Mouse (Mus musculus): ENCODE results near the gene Lcn9. TPM values are rescaled to one million over a fixed set of nuclear protein-coding genes. Genes with fewer than 3 reads are reported as not detected.

The Lcn9 gene
- polyA plus RNA-seq, 1 experiment from 2014 or later: not detected

GRCm38 (mm10) chr2:25836291-25836690, 13.3 kb downstream of the Lcn9 start:
- no peaks in the 10 kb centered on the region for H3K9me3 ChIP-seq (ENCODE audit: control insufficient read depth, low read length)
- 54% methylated on average over 5 of the region's 5 CpGs for WGBS
- peak; percentile 65; the same call in 1 of the 2 replicates for ATAC-seq (ENCODE audit: low read depth)
- no peak overlapping the region for H3K4me2 ChIP-seq (ENCODE audit: low read depth, low read length)
- no peaks in the 10 kb centered on the region for H3K27me3 ChIP-seq (ENCODE audit: control insufficient read depth, insufficient read depth, low read length)
- H3K9ac ChIP-seq (replicated peaks; ENCODE audit: low read depth, low read length): no peak overlapping the region
- H3K4me3 ChIP-seq (ENCODE audit: low read depth, low read length): no peak overlapping the region
- no peaks in the 10 kb centered on the region for H3K36me3 ChIP-seq (ENCODE audit: control insufficient read depth, insufficient read depth, low read length)
- no peak overlapping the region for H3K27ac ChIP-seq (ENCODE audit: low read depth, low read length)
- H3K4me1 ChIP-seq (ENCODE audit: control insufficient read depth, insufficient read depth, low read length): no peaks in the 10 kb centered on the region

DNA sequence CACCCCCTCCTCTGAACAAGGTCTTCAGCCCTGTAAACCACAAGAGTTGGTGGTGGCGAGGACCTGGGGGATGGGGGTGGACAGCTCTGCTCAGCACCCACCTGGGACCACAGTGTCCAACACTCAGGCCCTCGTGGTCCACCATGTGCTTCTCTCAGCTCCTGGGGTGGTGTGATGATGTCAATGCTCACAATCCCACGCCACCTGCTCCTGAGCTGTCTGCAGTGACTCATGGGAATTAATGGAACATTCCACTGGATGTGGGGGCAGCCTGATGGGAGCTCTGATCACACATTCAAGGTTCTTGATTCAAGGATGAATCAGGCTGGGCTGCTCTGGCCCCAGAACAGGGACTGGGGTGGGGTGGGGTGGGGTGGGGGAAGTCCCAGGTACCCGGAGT, 19.2 kb downstream of the Lcn9 start:
- no peak overlapping the region for H3K9ac ChIP-seq (replicated peaks; ENCODE audit: low read depth, low read length)
- H3K4me3 ChIP-seq (ENCODE audit: low read depth, low read length): no peak overlapping the region
- no peaks in the 10 kb centered on the region for H3K36me3 ChIP-seq (ENCODE audit: control insufficient read depth, insufficient read depth, low read length)
- H3K27me3 ChIP-seq (ENCODE audit: control insufficient read depth, insufficient read depth, low read length): no peaks in the 10 kb centered on the region
- no peaks in the 10 kb centered on the region for H3K4me1 ChIP-seq (ENCODE audit: control insufficient read depth, insufficient read depth, low read length)
- no peak overlapping the region for H3K27ac ChIP-seq (ENCODE audit: low read depth, low read length)
- ATAC-seq (ENCODE audit: low read depth): no peak
- H3K4me2 ChIP-seq (ENCODE audit: low read depth, low read length): no peak overlapping the region
- H3K9me3 ChIP-seq (ENCODE audit: control insufficient read depth, low read length): no peaks in the 10 kb centered on the region
- 76% methylated on average over 4 of the region's 4 CpGs for WGBS

GRCm38 (mm10) chr2:25842758-25843157, 19.8 kb downstream of the Lcn9 start:
- Histone ChIP-seq H3K9me3 (ENCODE audit: control insufficient read depth, low read length) (no peaks in the 10 kb centered on the region), H3K4me2 (ENCODE audit: low read depth, low read length) (no peak overlapping the region), H3K27ac (ENCODE audit: low read depth, low read length) (no peak overlapping the region), H3K4me1 (ENCODE audit: control insufficient read depth, insufficient read depth, low read length) (no peaks in the 10 kb centered on the region), H3K4me3 (ENCODE audit: low read depth, low read length) (no peak overlapping the region), H3K27me3 (ENCODE audit: control insufficient read depth, insufficient read depth, low read length) (no peaks in the 10 kb centered on the region), H3K9ac (replicated peaks; ENCODE audit: low read depth, low read length) (no peak overlapping the region), H3K36me3 (ENCODE audit: control insufficient read depth, insufficient read depth, low read length) (no peaks in the 10 kb centered on the region)
- no peak for ATAC-seq (ENCODE audit: low read depth)
- WGBS: 67% methylated on average over 1 of the region's 1 CpGs

GRCm38 (mm10) chr2:25844097-25844496, 21.1 kb downstream of the Lcn9 start:
- H3K27me3 ChIP-seq (ENCODE audit: control insufficient read depth, insufficient read depth, low read length): no peaks in the 10 kb centered on the region
- H3K4me2 ChIP-seq (ENCODE audit: low read depth, low read length): no peak overlapping the region
- 90% methylated on average over 3 of the region's 3 CpGs for WGBS
- ATAC-seq (ENCODE audit: low read depth): no peak
- no peak overlapping the region for H3K27ac ChIP-seq (ENCODE audit: low read depth, low read length)
- no peaks in the 10 kb centered on the region for H3K9me3 ChIP-seq (ENCODE audit: control insufficient read depth, low read length)
- H3K9ac ChIP-seq (replicated peaks; ENCODE audit: low read depth, low read length): no peak overlapping the region
- no peaks in the 10 kb centered on the region for H3K36me3 ChIP-seq (ENCODE audit: control insufficient read depth, insufficient read depth, low read length)
- H3K4me1 ChIP-seq (ENCODE audit: control insufficient read depth, insufficient read depth, low read length): no peaks in the 10 kb centered on the region
- H3K4me3 ChIP-seq (ENCODE audit: low read depth, low read length): no peak overlapping the region

DNA sequence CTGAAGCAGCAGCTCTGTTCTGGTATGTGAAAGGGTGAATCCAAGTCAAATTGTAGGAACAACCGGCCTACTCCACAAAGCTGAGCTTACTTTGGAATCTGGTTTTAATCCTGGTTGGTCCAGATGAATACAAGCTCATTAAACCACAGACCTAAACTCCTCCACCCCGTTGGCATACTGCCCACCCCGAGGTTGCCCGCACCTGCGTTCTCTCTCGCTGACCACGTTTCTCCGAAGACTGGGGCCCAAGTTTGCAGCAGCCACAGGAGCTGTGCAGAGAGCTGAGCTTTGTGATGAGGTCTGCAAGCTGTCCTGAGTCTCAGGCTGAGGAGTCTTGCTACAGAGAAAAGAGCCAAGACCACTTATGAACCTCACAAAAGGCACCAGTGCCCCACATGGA, 23.6 kb downstream of the Lcn9 start:
- no peak overlapping the region for H3K27ac ChIP-seq (ENCODE audit: low read depth, low read length)
- no peak overlapping the region for H3K4me2 ChIP-seq (ENCODE audit: low read depth, low read length)
- H3K4me1 ChIP-seq (ENCODE audit: control insufficient read depth, insufficient read depth, low read length): no peaks in the 10 kb centered on the region
- WGBS: 82% methylated on average over 8 of the region's 8 CpGs
- H3K9me3 ChIP-seq (ENCODE audit: control insufficient read depth, low read length): no peaks in the 10 kb centered on the region
- no peak for ATAC-seq (ENCODE audit: low read depth)
- H3K4me3 ChIP-seq (ENCODE audit: low read depth, low read length): no peak overlapping the region
- H3K36me3 ChIP-seq (ENCODE audit: control insufficient read depth, insufficient read depth, low read length): no peaks in the 10 kb centered on the region
- no peak overlapping the region for H3K9ac ChIP-seq (replicated peaks; ENCODE audit: low read depth, low read length)
- no peaks in the 10 kb centered on the region for H3K27me3 ChIP-seq (ENCODE audit: control insufficient read depth, insufficient read depth, low read length)

DNA sequence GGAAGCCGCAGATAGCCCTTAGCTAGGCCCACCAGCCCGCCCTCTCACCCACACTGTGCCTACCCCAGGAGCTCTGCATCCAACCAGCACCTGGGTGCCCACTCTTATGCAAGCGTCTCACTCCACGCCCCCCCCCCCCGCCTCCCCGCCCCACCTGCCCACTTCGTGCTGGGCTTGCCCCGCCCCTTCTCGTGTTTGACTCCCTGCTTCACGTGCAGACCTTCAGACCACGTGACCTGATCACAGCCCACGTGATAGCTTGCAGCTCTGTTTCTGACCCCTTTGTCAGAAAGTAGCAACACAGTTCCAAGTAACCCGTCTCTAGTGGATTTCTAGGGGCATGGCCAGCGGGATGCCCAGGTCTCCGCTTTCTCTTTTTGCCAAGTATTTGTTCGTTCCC, 24.3 kb downstream of the Lcn9 start, which contains the start of gene Sohlh1:
TSS of gene Sohlh1 (minus strand) at position 23 of the 400 bp plus-strand sequence.
- no peaks in the 10 kb centered on the region for H3K36me3 ChIP-seq (ENCODE audit: control insufficient read depth, insufficient read depth, low read length)
- ATAC-seq (ENCODE audit: low read depth): no peak
- H3K27me3 ChIP-seq (ENCODE audit: control insufficient read depth, insufficient read depth, low read length): no peaks in the 10 kb centered on the region
- no peak within 1 kb of the TSS for H3K9ac ChIP-seq (replicated peaks; ENCODE audit: low read depth, low read length)
- 78% methylated on average over 12 of the region's 16 CpGs for WGBS
- no peak within 1 kb of the TSS for H3K4me2 ChIP-seq (ENCODE audit: low read depth, low read length)
- no peak within 1 kb of the TSS for H3K27ac ChIP-seq (ENCODE audit: low read depth, low read length)
- H3K9me3 ChIP-seq (ENCODE audit: control insufficient read depth, low read length): no peaks in the 10 kb centered on the region
- H3K4me1 ChIP-seq (ENCODE audit: control insufficient read depth, insufficient read depth, low read length): no peaks in the 10 kb centered on the region
- H3K4me3 ChIP-seq (ENCODE audit: low read depth, low read length): no peak within 1 kb of the TSS

DNA sequence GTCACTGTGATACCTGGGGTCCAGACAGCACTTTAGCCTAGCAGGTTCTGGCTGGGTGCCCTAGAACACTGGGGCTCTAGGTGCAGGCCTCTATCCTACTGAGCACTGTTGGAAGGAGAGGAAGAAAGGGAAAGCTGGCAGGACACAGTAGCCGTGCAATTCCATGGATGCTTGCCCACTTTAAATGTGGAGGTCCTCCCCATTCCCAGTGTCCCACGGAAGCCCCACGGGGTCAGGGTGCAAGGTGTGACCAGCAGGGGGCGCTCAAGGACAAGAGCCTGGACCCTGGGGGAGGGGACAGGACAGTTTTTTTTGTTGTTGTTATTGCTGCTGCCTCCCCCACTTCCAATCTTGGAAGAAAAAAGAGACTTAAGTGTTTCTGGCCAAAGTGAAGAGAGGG, 27.4 kb downstream of the Lcn9 start:
- Histone ChIP-seq H3K4me3 (ENCODE audit: low read depth, low read length) (no peak overlapping the region), H3K36me3 (ENCODE audit: control insufficient read depth, insufficient read depth, low read length) (no peaks in the 10 kb centered on the region), H3K9ac (replicated peaks; ENCODE audit: low read depth, low read length) (no peak overlapping the region), H3K27me3 (ENCODE audit: control insufficient read depth, insufficient read depth, low read length) (no peaks in the 10 kb centered on the region), H3K9me3 (ENCODE audit: control insufficient read depth, low read length) (no peaks in the 10 kb centered on the region), H3K27ac (ENCODE audit: low read depth, low read length) (no peak overlapping the region), H3K4me2 (ENCODE audit: low read depth, low read length) (no peak overlapping the region), H3K4me1 (ENCODE audit: control insufficient read depth, insufficient read depth, low read length) (no peaks in the 10 kb centered on the region)
- ATAC-seq (ENCODE audit: low read depth): no peak
- 17% methylated on average over 4 of the region's 4 CpGs for WGBS

- WGBS: 45% methylated on average over 3 of the region's 3 CpGs
- no peak; the same call in 1 of the 2 replicates for ATAC-seq (ENCODE audit: low read depth)
Measured at GRCm38 (mm10) chr2:25852626-25853025, 29.7 kb downstream of the Lcn9 start.

GRCm38 (mm10) chr2:25853998-25854397, 31.0 kb downstream of the Lcn9 start:
- 83% methylated on average over 5 of the region's 5 CpGs for WGBS
- Histone ChIP-seq H3K9me3 (ENCODE audit: control insufficient read depth, low read length) (no peaks in the 10 kb centered on the region), H3K4me2 (ENCODE audit: low read depth, low read length) (no peak overlapping the region), H3K4me1 (ENCODE audit: control insufficient read depth, insufficient read depth, low read length) (no peaks in the 10 kb centered on the region), H3K4me3 (ENCODE audit: low read depth, low read length) (no peak overlapping the region), H3K36me3 (ENCODE audit: control insufficient read depth, insufficient read depth, low read length) (no peaks in the 10 kb centered on the region), H3K27ac (ENCODE audit: low read depth, low read length) (no peak overlapping the region), H3K9ac (replicated peaks; ENCODE audit: low read depth, low read length) (no peak overlapping the region), H3K27me3 (ENCODE audit: control insufficient read depth, insufficient read depth, low read length) (no peaks in the 10 kb centered on the region)
- ATAC-seq (ENCODE audit: low read depth): no peak

More at GRCm38 (mm10) chr2:25852626-25853025, 29.7 kb downstream of the Lcn9 start:
- Histone ChIP-seq H3K9ac (replicated peaks; ENCODE audit: low read depth, low read length) (no peak overlapping the region), H3K4me2 (ENCODE audit: low read depth, low read length) (no peak overlapping the region), H3K4me3 (ENCODE audit: low read depth, low read length) (no peak overlapping the region), H3K27me3 (ENCODE audit: control insufficient read depth, insufficient read depth, low read length) (no peaks in the 10 kb centered on the region), H3K27ac (ENCODE audit: low read depth, low read length) (no peak overlapping the region), H3K36me3 (ENCODE audit: control insufficient read depth, insufficient read depth, low read length) (no peaks in the 10 kb centered on the region), H3K4me1 (ENCODE audit: control insufficient read depth, insufficient read depth, low read length) (no peaks in the 10 kb centered on the region), H3K9me3 (ENCODE audit: control insufficient read depth, low read length) (no peaks in the 10 kb centered on the region)

Data from neural tube, embryonic 14.5 days (tissue).